Mouse (Mus musculus): ENCODE measurements around the gene Dapl1. TPM values are rescaled to one million over a fixed set of nuclear protein-coding genes. Genes with fewer than 3 reads are reported as not detected.

The Dapl1 gene
- total and polyA plus RNA-seq, 2 experiments = not detected

- Histone ChIP-seq H3K9ac (ENCODE audit: low read depth, low read length) (no peak overlapping the region), H3K27ac (replicated peaks; ENCODE audit: insufficient read depth, low read depth, low read length) (no peak overlapping the region), H3K79me2 (ENCODE audit: control insufficient read depth, insufficient read depth, low read length) (no peaks in the 10 kb centered on the region), H3K4me3 (ENCODE audit: insufficient read depth, low read depth, low read length) (no peak overlapping the region), H3K27me3 (ENCODE audit: control insufficient read depth, insufficient read depth, low read length) (no peaks in the 10 kb centered on the region), H3K4me1 (ENCODE audit: control insufficient read depth, insufficient read depth, low read length) (no peaks in the 10 kb centered on the region), H3K36me3 (ENCODE audit: control insufficient read depth, insufficient read depth, low read length) (no peaks in the 10 kb centered on the region)
- TF ChIP-seq CTCF (IDR thresholded peaks at IDR 0.05; ENCODE audit: low read depth, low read length) = no peak
- TF ChIP-seq POLR2A (IDR thresholded peaks at IDR 0.05; ENCODE audit: extremely low read depth, insufficient read depth, low read length) = no peak
- 88% methylated on average over 2 of the region's 2 CpGs for WGBS
- DNase-seq (ENCODE audit: extremely low read depth, low read depth, low spot score) = no peak
These were observed 70.0 kb downstream of the Dapl1 start for GRCm38 (mm10) chr2:59554373-59554940.

Other genes starting within 250 kb of the Dapl1 start
- 5.0 and 6.8 TPM in 2 replicates for gene Tanc1, start 127.4 kb downstream of the Dapl1 start, total RNA-seq (2014; rRNA removed)
- gene Tanc1, start 127.4 kb downstream of the Dapl1 start, polyA plus RNA-seq (2012; rRNA removed) = 1.9 and 2.7 TPM in 2 replicates

Data from liver, adult 2 months (tissue).